Mouse (Mus musculus): ENCODE data around the gene Insyn1. TPM values are rescaled to one million over a fixed set of nuclear protein-coding genes. Genes with fewer than 3 reads are reported as not detected.

Insyn1 gene
- polyA plus RNA-seq (2015; fragmentation: Nextera tagmentation; extraction: Ambion mirVana): 9.5 and 14.9 TPM in 2 replicates

DNA sequence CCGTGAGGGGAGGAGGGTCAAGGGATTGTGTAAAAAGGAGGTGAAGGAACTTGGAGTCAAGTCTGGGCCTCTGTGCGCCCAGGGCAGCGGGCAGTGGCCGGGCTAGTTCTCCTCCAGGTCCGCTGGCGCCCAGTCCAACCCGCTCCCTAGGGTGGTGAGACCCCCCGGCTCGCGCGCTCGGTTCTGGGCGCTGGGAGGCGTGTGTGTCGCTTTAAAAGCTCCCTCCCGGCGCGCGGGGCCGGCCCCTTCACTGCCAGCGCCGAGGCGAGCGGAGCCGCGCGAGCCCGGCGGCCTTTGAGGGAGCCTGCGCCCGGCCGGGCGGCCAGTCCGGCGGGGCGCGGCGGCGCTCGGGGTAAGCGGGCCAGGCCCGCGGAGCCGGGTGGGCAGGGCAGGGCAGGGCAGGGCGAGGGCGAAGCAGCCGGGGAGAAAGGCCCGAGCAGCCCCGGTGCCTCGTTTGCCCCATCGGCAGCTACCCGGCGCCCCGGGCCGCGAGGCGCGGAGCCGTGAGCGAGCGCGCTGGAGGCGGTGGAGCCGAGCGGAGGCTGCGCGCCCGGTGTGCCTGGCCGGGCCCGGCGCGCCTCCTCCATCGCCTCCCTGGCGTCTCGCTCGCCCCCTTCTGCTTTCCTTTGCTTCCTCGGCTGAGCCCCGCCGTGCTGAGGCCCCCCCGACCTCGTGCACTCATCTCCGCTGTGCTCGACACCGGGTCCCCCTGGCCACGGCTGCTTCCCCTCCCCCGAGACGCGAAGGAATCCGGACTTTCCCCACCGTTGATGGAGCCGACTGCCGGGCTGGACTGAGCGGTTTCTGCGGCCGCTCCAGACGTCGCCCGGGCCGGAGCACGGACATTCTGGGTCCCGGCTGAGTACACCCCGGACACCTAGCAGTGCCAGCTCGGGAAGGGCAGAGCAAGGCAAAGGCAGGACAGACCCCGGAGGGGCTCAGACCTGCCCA lies at the start of gene Insyn1:
Insyn1 (plus strand) TSS at position 753 of the 951 bp plus-strand sequence.
- under 1% methylated on average over 83 of the region's 104 CpGs for WGBS

GRCm38 (mm10) chr9:58438921-58439396 lies 49.4 kb upstream of the Insyn1 start:
- Histone ChIP-seq H3K9ac (replicated peaks) (no peak overlapping the region), H3K27me3 (replicated peaks) (no peaks in the 10 kb centered on the region), H3K9me3 (replicated peaks) (no peaks in the 10 kb centered on the region), H3K4me3 (replicated peaks) (no peak overlapping the region), H3K27ac (replicated peaks) (peak overlapping the region; percentile 60), H3K4me1 (peaks cover 65% of the 10 kb centered on the region), H3K36me3 (no peaks in the 10 kb centered on the region), H3K4me2 (peak overlapping the region; percentile 30)
- WGBS: 25% methylated on average over 22 of the region's 22 CpGs
- ATAC-seq (ENCODE audit: low FRiP score): 0 out of 2 replicates have a peak, but pooled peaks have one; percentile 18

More for the DNA sequence above, at the start of gene Insyn1:
- Histone ChIP-seq H3K4me3 (replicated peaks) (peak within 1 kb of the TSS; percentile 74), H3K27me3 (replicated peaks) (peaks cover 15% of the 10 kb centered on the region), H3K4me1 (peaks cover 49% of the 10 kb centered on the region), H3K36me3 (0 out of 2 replicates have a peak, but pooled peaks cover 5% of the 10 kb centered on the region), H3K9ac (replicated peaks) (peak within 1 kb of the TSS; percentile 66), H3K27ac (replicated peaks) (peak within 1 kb of the TSS; percentile 94), H3K9me3 (replicated peaks) (no peaks in the 10 kb centered on the region), H3K4me2 (peak within 1 kb of the TSS; percentile 92)
- peak; percentile 62 for ATAC-seq (ENCODE audit: low FRiP score)

DNA sequence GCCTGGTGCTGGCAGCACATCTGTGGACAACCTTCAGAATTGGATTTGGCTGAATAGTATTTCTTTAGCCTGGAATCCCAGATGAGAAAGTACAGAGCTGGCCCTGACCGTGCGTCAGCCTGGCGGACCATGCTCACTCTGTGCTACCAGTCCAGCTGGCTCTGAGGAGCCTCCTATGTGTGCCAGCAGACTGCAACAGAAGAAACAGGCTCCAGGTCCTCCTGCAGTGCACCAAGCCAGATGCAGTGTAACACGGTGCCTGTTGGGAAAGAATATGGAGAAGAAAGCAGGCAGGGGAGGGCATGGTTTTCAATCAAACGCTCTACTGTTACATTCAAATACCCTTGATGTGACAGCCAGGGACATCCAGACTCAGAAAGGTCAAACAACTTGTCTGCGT lies 48.3 kb upstream of the Insyn1 start:
- H3K4me3 ChIP-seq (replicated peaks): no peak overlapping the region
- H3K4me2 ChIP-seq: no peak overlapping the region
- peaks cover 65% of the 10 kb centered on the region for H3K4me1 ChIP-seq
- H3K9ac ChIP-seq (replicated peaks): no peak overlapping the region
- H3K27ac ChIP-seq (replicated peaks): no peak overlapping the region
- 0 out of 2 replicates have a peak, but pooled peaks have one; percentile 43 for ATAC-seq (ENCODE audit: low FRiP score)
- 74% methylated on average over 6 of the region's 6 CpGs for WGBS
- no peaks in the 10 kb centered on the region for H3K27me3 ChIP-seq (replicated peaks)
- H3K9me3 ChIP-seq (replicated peaks): no peaks in the 10 kb centered on the region
- H3K36me3 ChIP-seq: no peaks in the 10 kb centered on the region

DNA sequence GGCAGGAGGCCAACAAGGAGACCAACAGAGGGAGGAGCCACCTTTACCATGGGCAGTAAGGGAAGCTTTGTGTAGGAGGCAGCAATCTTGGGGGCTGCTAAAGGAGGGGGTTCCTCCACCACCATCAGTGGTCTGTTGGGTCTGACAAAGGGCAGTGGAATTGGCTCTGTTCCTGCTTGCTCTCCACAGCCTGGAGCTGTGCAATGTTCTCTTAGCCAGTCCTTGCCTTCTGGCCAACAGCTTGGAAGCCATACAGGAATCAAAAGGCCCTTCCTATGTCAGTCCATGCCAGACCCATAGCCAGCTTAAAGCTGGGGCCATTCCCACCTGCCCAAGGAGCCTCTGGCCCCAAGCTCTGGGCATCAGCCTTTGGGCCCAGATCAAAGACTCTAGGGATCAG lies 47.8 kb upstream of the Insyn1 start:
- H3K36me3 ChIP-seq: no peaks in the 10 kb centered on the region
- H3K27me3 ChIP-seq (replicated peaks): no peaks in the 10 kb centered on the region
- H3K9me3 ChIP-seq (replicated peaks): no peaks in the 10 kb centered on the region
- no peak overlapping the region for H3K4me3 ChIP-seq (replicated peaks)
- H3K27ac ChIP-seq (replicated peaks): no peak overlapping the region
- no peak for ATAC-seq (ENCODE audit: low FRiP score)
- peaks cover 65% of the 10 kb centered on the region for H3K4me1 ChIP-seq
- no peak overlapping the region for H3K4me2 ChIP-seq
- H3K9ac ChIP-seq (replicated peaks): no peak overlapping the region

GRCm38 (mm10) chr9:58441351-58442104 lies 46.9 kb upstream of the Insyn1 start:
- Histone ChIP-seq H3K4me1 (peaks cover 57% of the 10 kb centered on the region), H3K36me3 (no peaks in the 10 kb centered on the region), H3K27me3 (replicated peaks) (no peaks in the 10 kb centered on the region), H3K27ac (replicated peaks) (peak overlapping the region; percentile 34; the same call in 1 of the 2 replicates), H3K4me2 (no peak overlapping the region), H3K4me3 (replicated peaks) (no peak overlapping the region), H3K9me3 (replicated peaks) (no peaks in the 10 kb centered on the region), H3K9ac (replicated peaks) (no peak overlapping the region)
- ATAC-seq (ENCODE audit: low FRiP score): no peak
- 72% methylated on average over 6 of the region's 6 CpGs for WGBS

DNA sequence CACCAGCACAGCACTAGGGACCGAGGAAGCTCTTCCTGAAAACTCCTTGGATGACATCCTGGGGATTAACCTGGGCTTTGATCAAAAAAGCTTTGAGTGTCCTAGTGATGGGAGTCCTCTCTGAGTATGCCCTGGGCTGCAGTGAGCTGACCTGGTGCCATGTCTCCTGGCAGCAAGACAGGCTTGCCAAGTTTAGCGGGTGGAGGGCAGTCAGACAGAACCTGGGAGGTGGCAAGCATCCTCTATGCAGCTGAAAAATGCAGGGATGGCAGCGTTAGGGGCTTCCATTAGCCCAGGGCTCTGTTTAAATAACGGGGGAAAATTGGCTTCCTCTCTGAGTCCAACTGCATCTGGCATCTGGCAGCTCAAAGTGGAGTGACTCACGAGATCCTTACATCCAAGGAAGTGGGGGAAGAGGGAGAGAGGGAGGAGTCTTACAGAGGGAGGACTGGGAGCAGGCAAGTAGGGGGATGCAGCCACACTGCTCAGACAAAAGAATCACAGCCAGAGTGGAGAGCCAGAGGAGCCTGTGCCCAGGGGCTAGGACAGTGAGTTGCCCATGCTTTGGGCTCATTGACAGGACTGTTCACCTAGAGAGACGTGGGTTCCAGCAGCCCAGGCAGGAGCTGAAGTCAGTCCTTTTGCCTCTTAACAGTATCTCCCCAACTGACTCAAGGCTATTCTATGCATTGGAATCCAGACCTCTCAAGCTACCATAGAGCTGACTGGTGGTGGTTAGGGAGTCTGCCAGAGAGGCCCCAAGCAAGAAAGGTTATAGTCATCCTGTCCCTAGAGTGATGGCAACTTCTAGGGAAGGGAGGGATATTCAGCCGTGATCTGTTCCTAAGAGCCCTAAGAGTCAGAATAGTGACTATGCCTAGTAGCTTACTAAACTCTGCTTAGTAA lies 46.0 kb upstream of the Insyn1 start:
- no peak overlapping the region for H3K9ac ChIP-seq (replicated peaks)
- H3K27ac ChIP-seq (replicated peaks): peak overlapping the region; percentile 34; the same call in 1 of the 2 replicates
- no peak overlapping the region for H3K4me3 ChIP-seq (replicated peaks)
- no peaks in the 10 kb centered on the region for H3K36me3 ChIP-seq
- no peaks in the 10 kb centered on the region for H3K27me3 ChIP-seq (replicated peaks)
- WGBS: 43% methylated on average over 7 of the region's 7 CpGs
- peaks cover 62% of the 10 kb centered on the region for H3K4me1 ChIP-seq
- no peaks in the 10 kb centered on the region for H3K9me3 ChIP-seq (replicated peaks)
- H3K4me2 ChIP-seq: no peak overlapping the region
- no peak for ATAC-seq (ENCODE audit: low FRiP score)

DNA sequence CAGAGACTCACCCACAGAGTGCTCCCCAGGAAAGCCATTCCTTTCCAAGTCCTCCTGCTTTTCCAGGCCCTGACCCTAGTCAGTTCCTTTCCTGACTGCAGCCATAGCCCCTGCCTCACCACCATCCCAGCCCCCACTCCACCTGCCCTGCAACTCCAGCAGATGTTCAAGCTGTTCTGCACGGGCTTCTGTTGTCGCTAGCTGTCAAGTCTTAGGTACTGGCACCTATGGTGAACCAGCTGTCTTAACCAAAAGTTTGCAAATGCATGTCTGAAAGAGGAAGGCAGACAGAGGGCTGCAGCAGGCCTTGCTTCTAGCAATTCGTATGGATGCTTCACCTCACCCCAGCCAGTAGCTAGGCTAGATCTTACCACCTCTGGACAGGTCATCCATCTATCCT lies 45.3 kb upstream of the Insyn1 start:
- H3K4me3 ChIP-seq (replicated peaks): no peak overlapping the region
- no peak overlapping the region for H3K4me2 ChIP-seq
- H3K36me3 ChIP-seq: no peaks in the 10 kb centered on the region
- peaks cover 57% of the 10 kb centered on the region for H3K4me1 ChIP-seq
- no peak for ATAC-seq (ENCODE audit: low FRiP score)
- no peak overlapping the region for H3K9ac ChIP-seq (replicated peaks)
- no peak overlapping the region for H3K27ac ChIP-seq (replicated peaks)
- WGBS: 73% methylated on average over 3 of the region's 3 CpGs
- H3K27me3 ChIP-seq (replicated peaks): no peaks in the 10 kb centered on the region
- no peaks in the 10 kb centered on the region for H3K9me3 ChIP-seq (replicated peaks)

DNA sequence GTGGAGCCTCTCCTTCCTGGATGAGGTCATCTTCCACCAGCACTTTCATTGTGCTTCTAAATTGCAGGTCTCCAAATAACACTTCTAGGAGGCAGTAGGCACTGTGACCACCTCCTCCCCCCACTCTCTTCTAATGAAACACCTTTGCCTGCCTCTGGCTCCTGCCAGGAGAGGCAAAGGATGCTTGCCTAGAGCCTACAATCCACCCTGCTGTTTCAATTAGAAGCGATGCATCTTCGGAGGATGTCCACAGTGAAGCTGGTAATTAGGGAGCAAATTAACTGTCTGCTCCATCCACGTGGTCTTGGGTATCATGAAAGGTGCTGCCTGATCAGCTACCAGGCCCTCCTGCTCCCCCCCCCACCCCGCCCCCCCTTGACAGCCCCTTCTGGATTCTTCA lies 41.6 kb upstream of the Insyn1 start:
- ATAC-seq (ENCODE audit: low FRiP score): no peak; the same call in 1 of the 2 replicates
- 31% methylated on average over 4 of the region's 4 CpGs for WGBS
- H3K4me3 ChIP-seq (replicated peaks): no peak overlapping the region
- no peaks in the 10 kb centered on the region for H3K36me3 ChIP-seq
- H3K27ac ChIP-seq (replicated peaks): no peak overlapping the region
- H3K27me3 ChIP-seq (replicated peaks): no peaks in the 10 kb centered on the region
- no peak overlapping the region for H3K4me2 ChIP-seq
- H3K9me3 ChIP-seq (replicated peaks): no peaks in the 10 kb centered on the region
- peaks cover 35% of the 10 kb centered on the region for H3K4me1 ChIP-seq
- no peak overlapping the region for H3K9ac ChIP-seq (replicated peaks)

GRCm38 (mm10) chr9:58447997-58448595 lies 40.3 kb upstream of the Insyn1 start:
- Histone ChIP-seq H3K27me3 (replicated peaks) (no peaks in the 10 kb centered on the region), H3K4me1 (peaks cover 22% of the 10 kb centered on the region), H3K27ac (replicated peaks) (no peak overlapping the region), H3K36me3 (no peaks in the 10 kb centered on the region), H3K4me3 (replicated peaks) (no peak overlapping the region), H3K9me3 (replicated peaks) (no peaks in the 10 kb centered on the region), H3K4me2 (no peak overlapping the region), H3K9ac (replicated peaks) (no peak overlapping the region)
- no peak for ATAC-seq (ENCODE audit: low FRiP score)
- 76% methylated on average over 12 of the region's 12 CpGs for WGBS

DNA sequence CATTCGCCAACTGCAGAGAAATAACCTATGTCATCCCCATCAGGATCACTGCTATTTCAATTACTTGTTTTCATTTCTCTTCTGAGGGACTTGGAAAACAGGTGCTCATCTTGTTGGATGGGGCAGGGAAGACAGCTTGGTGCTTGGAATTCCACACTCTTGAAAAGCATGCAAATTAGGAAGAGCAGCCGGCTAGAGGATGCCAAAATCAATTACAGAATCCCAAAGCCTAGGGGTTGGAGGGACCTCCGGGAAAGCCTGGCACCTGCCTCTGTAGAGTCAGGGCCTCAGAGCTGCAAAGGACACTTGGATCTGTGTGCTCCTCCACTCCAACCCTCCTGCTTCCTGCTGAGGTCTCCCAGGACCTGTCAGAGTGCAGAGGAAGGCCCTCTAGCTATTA lies 38.9 kb upstream of the Insyn1 start:
- no peak for ATAC-seq (ENCODE audit: low FRiP score)
- Histone ChIP-seq H3K27me3 (replicated peaks) (no peaks in the 10 kb centered on the region), H3K4me2 (no peak overlapping the region), H3K4me1 (peaks cover 17% of the 10 kb centered on the region), H3K36me3 (no peaks in the 10 kb centered on the region), H3K27ac (replicated peaks) (no peak overlapping the region), H3K9me3 (replicated peaks) (no peaks in the 10 kb centered on the region), H3K9ac (replicated peaks) (no peak overlapping the region), H3K4me3 (replicated peaks) (no peak overlapping the region)
- 35% methylated on average over 3 of the region's 3 CpGs for WGBS

Data from neural tube, embryonic 15.5 days (tissue).